Comparison of ENCODE assay signal across 16 mouse cellular contexts in genomic region chr6:24100705-24101104, GRCm38 (mm10).
DNase-seq lines count a peak whose midpoint lies in the region; ATAC-seq and TF ChIP-seq lines count a peak whose summit lies in the region.
"Had no signal": no experiment of that assay in that cellular context is flagged by ENCODE, and none has a peak within 500 bp of the region (broad histone marks: within the 10 kb centered on the region; RNA-seq: fewer than 3 reads in every experiment).

No protein-coding gene starts in this region.

- no peak for DNase-seq in kidney, adult 11 months
- peak; percentile 55 for DNase-seq in brain, embryonic 14.5 days (ENCODE audit: low read depth)
- peak; percentile 64 to 68 for DNase-seq in cerebellum, adult 18-20 months
- DNase-seq in forelimb bud, embryonic 11.5 days (ENCODE audit: low read depth, low spot score): peak; percentile 23
- no peak for DNase-seq in gastrocnemius, postnatal 14 days
- DNase-seq: heart, postnatal 14 days; kidney, adult 2 months; liver, embryonic 13.5 days; right cerebral cortex, postnatal 14 days; thymus, postnatal 25 days had no signal

- no peak overlapping the region for H3K4me2 ChIP-seq in kidney, embryonic 15.5 days
- H3K4me2 ChIP-seq: embryonic facial prominence, embryonic 13.5 days; heart, embryonic 11.5 days; hindbrain, embryonic 15.5 days; liver, embryonic 13.5 days had no signal

- no peaks in the 10 kb centered on the region for H3K36me3 ChIP-seq in kidney, embryonic 15.5 days
- H3K36me3 ChIP-seq: embryonic facial prominence, embryonic 13.5 days; hindbrain, embryonic 15.5 days; limb, embryonic 10.5 days; liver, embryonic 13.5 days had no signal

- intact Hi-C loops in gastrocnemius, postnatal 14 days (cut with DNase I; ENCODE audit: low total_unique reads): no loop called here

- no peaks in the 10 kb centered on the region for H3K27me3 ChIP-seq in kidney, embryonic 15.5 days
- H3K27me3 ChIP-seq: embryonic facial prominence, embryonic 13.5 days; liver, embryonic 13.5 days had no signal

- no peak for TF ChIP-seq POLR2A in brain, embryonic 14.5 days (IDR thresholded peaks at IDR 0.05; ENCODE audit: borderline replicate concordance, extremely low read depth, insufficient read depth, insufficient read length, poor library complexity, severe bottlenecking)

- 30% methylated on average over 5 of the region's 5 CpGs for WGBS in kidney, embryonic 15.5 days

- H3K9me3 ChIP-seq in kidney, embryonic 15.5 days (replicated peaks): no peaks in the 10 kb centered on the region
- H3K9me3 ChIP-seq: embryonic facial prominence, embryonic 13.5 days; hindbrain, embryonic 15.5 days; limb, embryonic 10.5 days; liver, embryonic 13.5 days had no signal

- no peak for TF ChIP-seq CTCF in brain, embryonic 14.5 days (IDR thresholded peaks at IDR 0.05; ENCODE audit: borderline replicate concordance, extremely low read depth, insufficient read depth, insufficient read length)

- no peak overlapping the region for H3K27ac ChIP-seq in kidney, embryonic 15.5 days
- H3K27ac ChIP-seq: embryonic facial prominence, embryonic 13.5 days; hindbrain, embryonic 15.5 days; limb, embryonic 10.5 days; liver, embryonic 13.5 days had no signal

- H3K4me3 ChIP-seq in kidney, embryonic 15.5 days (replicated peaks): no peak overlapping the region
- H3K4me3 ChIP-seq: embryonic facial prominence, embryonic 13.5 days; hindbrain, embryonic 15.5 days; limb, embryonic 10.5 days; liver, embryonic 13.5 days had no signal

- no peaks in the 10 kb centered on the region for H3K4me1 ChIP-seq in kidney, embryonic 15.5 days
- H3K4me1 ChIP-seq: embryonic facial prominence, embryonic 13.5 days; hindbrain, embryonic 15.5 days; limb, embryonic 10.5 days; liver, embryonic 13.5 days had no signal

- no peak overlapping the region for H3K9ac ChIP-seq in kidney, embryonic 15.5 days
- H3K9ac ChIP-seq: embryonic facial prominence, embryonic 13.5 days; hindbrain, embryonic 15.5 days; liver, embryonic 13.5 days had no signal

- peak; percentile 73 for ATAC-seq in kidney, embryonic 15.5 days (replicated peaks; ENCODE audit: low FRiP score)
- no peak for ATAC-seq in CD4-positive, CD25-positive, alpha-beta regulatory T cell, adult 4 months

Comparison
In these comparisons a context has a peak if more than half of its experiments do, and no peak if none do; other contexts are left out.
1. DNase-seq: peak in brain, embryonic 14.5 days (single experiment), cerebellum, adult 18-20 months (2 of 2) and forelimb bud, embryonic 11.5 days (single experiment); none in kidney, adult 11 months (single experiment) and gastrocnemius, postnatal 14 days (single experiment).